Mouse (Mus musculus) liver, embryonic 11.5 days (tissue): ENCODE results near the gene Mpped1. TPM values are rescaled to one million over a fixed set of nuclear protein-coding genes. Genes with fewer than 3 reads are reported as not detected.

Experiments used
- ATAC-seq: fragments of 200-750 bp; cut with Nextera tagmentation; replicated peaks from 2 replicates; pipeline ENCODE4 v1.8.0; 2017; ENCODE audit warnings: moderate number of reproducible peaks, mild to moderate bottlenecking, moderate TSS enrichment, moderate library complexity; ENCODE audit not compliant: low FRiP score
- DNase-seq: peaks from one replicate; pipeline ENCODE4 v3.0.0-alpha.2; 2017; ENCODE audit warnings: low spot score
- H3K27ac ChIP-seq: fragments of 300-500 bp; sonication (generic); 2 replicates; pipeline ENCODE4 v1.5.1; 2014; ENCODE audit warnings: mild to moderate bottlenecking, low read depth, low read length, control low read depth
- H3K27me3 ChIP-seq: fragments of 300-500 bp; sonication (generic); replicated peaks from 2 replicates; pipeline ENCODE4 v1.6.1; 2014; ENCODE audit warnings: low read length, mixed read lengths; ENCODE audit not compliant: control insufficient read depth, insufficient read depth
- H3K36me3 ChIP-seq: fragments of 300-500 bp; sonication (generic); 2 replicates; pipeline ENCODE4 v1.6.1; 2014; ENCODE audit warnings: mild to moderate bottlenecking, low read length, moderate library complexity, mixed read lengths; ENCODE audit not compliant: control insufficient read depth, insufficient read depth
- H3K4me1 ChIP-seq: fragments of 300-500 bp; sonication (generic); replicated peaks from 2 replicates; pipeline ENCODE4 v1.6.1; 2014; ENCODE audit warnings: low read length, mixed read lengths; ENCODE audit not compliant: control insufficient read depth, insufficient read depth
- H3K4me2 ChIP-seq: fragments of 300-500 bp; sonication (generic); 2 replicates; pipeline ENCODE4 v1.6.1; 2014; ENCODE audit warnings: mild to moderate bottlenecking, control low read depth, moderate library complexity
- H3K4me3 ChIP-seq: fragments of 300-500 bp; sonication (generic); 2 replicates; pipeline ENCODE4 v1.5.1; 2014; ENCODE audit warnings: low read depth, low read length, control low read depth
- H3K9ac ChIP-seq: fragments of 300-500 bp; sonication (generic); 2 replicates; pipeline ENCODE4 v1.6.1; 2014; ENCODE audit warnings: low read depth, low read length, control low read depth
- H3K9me3 ChIP-seq: fragments of 300-500 bp; sonication (generic); 2 replicates; pipeline ENCODE4 v1.6.1; 2016; ENCODE audit warnings: low read length, inconsistent platforms, mixed read lengths; ENCODE audit not compliant: control insufficient read depth
- WGBS: fragments of 180-500 bp; shearing (Covaris S2); extraction: QIAGEN DNeasy Blood & Tissue Kit; methylation state at CpG from one replicate; pipeline ENCODE4 v1.1.7; 2014; 5-methylcytosine and 5-hydroxymethylcytosine counted together
- polyA plus RNA-seq: library from polyadenylated mRNA; unstranded; fragments of >200 nt; fragmentation: Nextera tagmentation; extraction: Ambion mirVana; gene quantifications from 2 replicates; pipeline ENCODE4 v1.2.1, GENCODE M21; 2014

Mpped1 gene
- polyA plus RNA-seq, 1 experiment from 2014 or later, result 0.18 TPM

DNA sequence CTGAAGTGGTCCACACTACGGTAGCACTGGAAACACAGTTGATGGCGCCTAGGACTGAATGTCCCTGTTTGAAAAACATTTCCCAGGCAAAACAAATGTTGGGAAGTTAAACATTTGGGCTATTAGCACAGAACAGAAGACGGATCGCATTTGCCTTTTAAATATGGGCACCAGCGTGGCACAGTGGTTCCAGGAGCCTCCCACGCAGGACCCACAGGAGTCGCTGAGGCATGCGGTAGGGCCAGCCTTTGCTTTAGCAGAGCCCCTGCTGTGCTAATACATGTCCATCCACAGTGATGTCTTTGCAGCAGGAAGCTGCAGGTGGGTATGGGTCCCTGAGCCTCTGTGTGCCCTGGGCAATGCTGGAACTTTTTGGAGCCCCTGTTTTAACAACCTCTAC lies 48.7 kb downstream of the Mpped1 start:
- Histone ChIP-seq H3K9ac (no peak overlapping the region), H3K4me2 (no peak overlapping the region), H3K27me3 (no peaks in the 10 kb centered on the region), H3K36me3 (no peaks in the 10 kb centered on the region), H3K9me3 (no peaks in the 10 kb centered on the region), H3K27ac (no peak overlapping the region), H3K4me1 (no peaks in the 10 kb centered on the region), H3K4me3 (no peak overlapping the region)
- ATAC-seq, result no peak
- WGBS, result 83% methylated on average over 8 of the region's 8 CpGs
- no peak for DNase-seq

- 84% methylated on average over 13 of the region's 13 CpGs for whole genome bisulfite sequencing
- ATAC-seq (no peak), DNase-seq (no peak)
- Histone ChIP-seq H3K27ac (no peak overlapping the region), H3K4me2 (no peak overlapping the region), H3K9ac (no peak overlapping the region), H3K36me3 (no peaks in the 10 kb centered on the region), H3K4me3 (no peak overlapping the region), H3K4me1 (no peaks in the 10 kb centered on the region), H3K9me3 (no peaks in the 10 kb centered on the region), H3K27me3 (no peaks in the 10 kb centered on the region)
Observed at GRCm38 (mm10) chr15:83829226-83829625, 50.0 kb downstream of the Mpped1 start.

GRCm38 (mm10) chr15:83832265-83832664 lies 53.0 kb downstream of the Mpped1 start:
- Histone ChIP-seq H3K36me3 (no peaks in the 10 kb centered on the region), H3K9me3 (no peaks in the 10 kb centered on the region), H3K4me3 (no peak overlapping the region), H3K4me1 (no peaks in the 10 kb centered on the region), H3K27me3 (no peaks in the 10 kb centered on the region), H3K4me2 (no peak overlapping the region), H3K27ac (no peak overlapping the region), H3K9ac (no peak overlapping the region)
- 59% methylated on average over 6 of the region's 6 CpGs for WGBS
- ATAC-seq (no peak), DNase-seq (no peak)

DNA sequence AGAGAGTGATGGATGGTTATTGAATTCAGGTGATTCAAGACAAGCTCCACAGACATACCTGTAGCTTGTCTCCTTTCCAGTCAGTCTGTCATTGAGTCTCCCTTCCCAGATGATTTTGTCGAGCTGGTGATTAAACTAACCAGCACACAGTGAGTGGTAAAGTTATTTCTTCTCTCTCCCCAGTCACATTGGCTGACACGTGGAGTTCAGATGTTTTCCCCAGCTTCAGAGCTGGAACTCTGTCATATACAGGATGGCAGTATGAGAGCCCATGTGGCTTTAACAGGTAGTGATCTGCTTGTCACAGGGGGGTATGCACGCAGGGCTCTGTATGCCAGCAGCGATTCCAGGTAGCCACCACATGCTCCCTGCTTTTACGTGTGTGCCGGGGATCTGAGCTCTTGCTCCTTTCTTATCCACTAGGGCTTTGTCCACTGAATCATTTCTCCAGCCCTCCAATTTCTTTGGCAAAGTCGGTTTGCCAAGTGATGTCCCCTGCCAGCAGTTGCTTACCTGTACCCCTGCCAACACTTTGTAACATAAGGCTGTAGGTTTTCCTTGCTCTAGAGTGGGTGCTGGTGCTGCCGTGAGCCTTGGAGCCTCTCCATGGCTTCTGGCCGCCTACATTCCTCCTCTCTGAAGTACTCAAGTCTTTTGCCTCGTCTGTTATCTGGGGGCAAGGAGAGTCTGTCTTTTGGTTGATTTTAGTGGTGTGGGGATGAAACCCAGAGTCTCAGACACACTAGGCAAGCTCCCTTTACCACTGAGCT lies 61.9 kb downstream of the Mpped1 start:
- Histone ChIP-seq H3K4me1 (no peaks in the 10 kb centered on the region), H3K27me3 (no peaks in the 10 kb centered on the region), H3K9me3 (no peaks in the 10 kb centered on the region), H3K36me3 (no peaks in the 10 kb centered on the region), H3K9ac (no peak overlapping the region), H3K4me3 (no peak overlapping the region), H3K27ac (no peak overlapping the region), H3K4me2 (no peak overlapping the region)
- 68% methylated on average over 10 of the region's 10 CpGs for whole genome bisulfite sequencing
- ATAC-seq (no peak), DNase-seq (no peak)

GRCm38 (mm10) chr15:83842419-83842818 lies 63.2 kb downstream of the Mpped1 start:
- Histone ChIP-seq H3K4me2 (no peak overlapping the region), H3K4me1 (no peaks in the 10 kb centered on the region), H3K4me3 (no peak overlapping the region), H3K9me3 (no peaks in the 10 kb centered on the region), H3K27me3 (no peaks in the 10 kb centered on the region), H3K36me3 (no peaks in the 10 kb centered on the region), H3K27ac (no peak overlapping the region), H3K9ac (no peak overlapping the region)
- WGBS, result 79% methylated on average over 12 of the region's 12 CpGs
- DNase-seq (no peak), ATAC-seq (no peak)

DNA sequence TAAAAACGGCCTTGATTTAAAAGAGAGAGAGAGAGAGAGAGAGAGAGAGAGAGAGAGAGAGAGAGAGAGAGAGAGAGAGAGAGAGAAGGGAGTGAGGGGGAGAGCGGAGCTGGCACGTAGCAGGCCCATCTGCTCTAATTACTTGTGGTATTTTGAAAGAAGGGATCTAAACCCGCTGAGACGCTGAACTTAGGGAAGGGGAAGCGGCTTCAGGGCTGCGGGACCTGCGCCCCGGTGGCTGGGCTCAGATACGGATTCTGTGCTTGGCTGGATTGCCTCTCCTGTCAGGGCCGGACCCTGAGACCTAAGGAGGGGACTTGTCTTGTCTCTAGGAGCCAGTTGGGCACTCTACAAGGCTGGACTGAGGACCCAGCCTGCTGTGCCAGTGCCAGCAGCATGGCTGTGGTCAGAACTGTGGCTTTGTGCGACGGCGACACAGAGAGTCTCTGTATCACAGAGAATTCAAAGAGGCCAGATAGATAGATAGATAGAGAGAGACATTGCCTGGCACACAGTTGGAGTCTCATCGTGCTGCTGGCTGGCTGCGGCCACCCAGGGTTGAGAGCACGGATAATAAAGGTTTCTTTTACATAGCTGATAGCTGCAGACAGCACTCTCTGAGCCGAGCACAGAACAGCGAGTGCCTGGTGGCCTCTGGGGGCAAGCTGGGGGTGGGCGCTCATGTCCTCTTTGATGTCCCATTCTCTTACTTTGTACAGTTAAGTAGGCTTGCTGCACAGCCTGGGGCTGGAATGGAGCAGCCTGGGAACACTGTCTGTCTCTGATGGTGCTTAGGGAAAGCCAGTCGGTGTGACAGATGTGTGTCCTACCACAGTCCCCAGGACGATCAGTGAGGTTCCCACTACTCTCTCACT lies 63.9 kb downstream of the Mpped1 start:
- Histone ChIP-seq H3K27me3 (no peaks in the 10 kb centered on the region), H3K4me1 (no peaks in the 10 kb centered on the region), H3K4me3 (no peak overlapping the region), H3K9me3 (no peaks in the 10 kb centered on the region), H3K9ac (no peak overlapping the region), H3K4me2 (no peak overlapping the region), H3K36me3 (no peaks in the 10 kb centered on the region), H3K27ac (no peak overlapping the region)
- ATAC-seq (no peak), DNase-seq (no peak)
- WGBS, result 61% methylated on average over 22 of the region's 22 CpGs

- no peak overlapping the region for H3K27ac ChIP-seq
- H3K4me3 ChIP-seq, result no peak overlapping the region
- 40% methylated on average over 11 of the region's 11 CpGs for WGBS
- H3K27me3 ChIP-seq, result no peaks in the 10 kb centered on the region
- no peaks in the 10 kb centered on the region for H3K9me3 ChIP-seq
- ATAC-seq (no peak), DNase-seq (no peak)
- no peaks in the 10 kb centered on the region for H3K4me1 ChIP-seq
- no peak overlapping the region for H3K9ac ChIP-seq
- H3K4me2 ChIP-seq, result no peak overlapping the region
- H3K36me3 ChIP-seq, result no peaks in the 10 kb centered on the region
Observed at GRCm38 (mm10) chr15:83845734-83846133, 66.5 kb downstream of the Mpped1 start.

- DNase-seq (no peak), ATAC-seq (no peak)
- no peaks in the 10 kb centered on the region for H3K4me1 ChIP-seq
- H3K4me2 ChIP-seq, result no peak overlapping the region
- no peak overlapping the region for H3K4me3 ChIP-seq
- WGBS, result 37% methylated on average over 8 of the region's 8 CpGs
- no peaks in the 10 kb centered on the region for H3K27me3 ChIP-seq
- H3K27ac ChIP-seq, result no peak overlapping the region
- H3K36me3 ChIP-seq, result no peaks in the 10 kb centered on the region
- no peaks in the 10 kb centered on the region for H3K9me3 ChIP-seq
- no peak overlapping the region for H3K9ac ChIP-seq
Observed at GRCm38 (mm10) chr15:83846592-83846991, 67.3 kb downstream of the Mpped1 start.
